Mouse (Mus musculus): ENCODE measurements around the gene Cuedc2.
A peak's percentile ranks its signal among the peaks of the same experiment; 100 is the strongest.

Cuedc2 gene

DNA sequence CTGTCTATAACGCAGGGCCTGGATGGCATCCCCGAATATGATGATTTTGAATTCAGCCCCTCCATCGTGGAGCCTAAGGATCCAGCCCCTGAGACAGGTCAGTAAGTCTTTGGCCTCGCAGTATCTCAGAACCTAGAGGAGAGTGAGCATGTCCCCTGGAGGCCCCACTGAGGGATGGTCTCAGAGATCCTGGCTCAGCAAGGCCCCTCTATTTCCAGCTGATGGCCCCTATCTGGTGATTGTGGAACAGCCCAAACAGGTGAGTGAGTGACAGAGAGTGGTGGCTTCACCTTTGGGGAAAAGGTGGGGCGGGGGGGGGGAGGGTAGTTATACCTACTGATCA is 32.3 kb downstream of the Cuedc2 start:
- DNase-seq = no peak

DNA sequence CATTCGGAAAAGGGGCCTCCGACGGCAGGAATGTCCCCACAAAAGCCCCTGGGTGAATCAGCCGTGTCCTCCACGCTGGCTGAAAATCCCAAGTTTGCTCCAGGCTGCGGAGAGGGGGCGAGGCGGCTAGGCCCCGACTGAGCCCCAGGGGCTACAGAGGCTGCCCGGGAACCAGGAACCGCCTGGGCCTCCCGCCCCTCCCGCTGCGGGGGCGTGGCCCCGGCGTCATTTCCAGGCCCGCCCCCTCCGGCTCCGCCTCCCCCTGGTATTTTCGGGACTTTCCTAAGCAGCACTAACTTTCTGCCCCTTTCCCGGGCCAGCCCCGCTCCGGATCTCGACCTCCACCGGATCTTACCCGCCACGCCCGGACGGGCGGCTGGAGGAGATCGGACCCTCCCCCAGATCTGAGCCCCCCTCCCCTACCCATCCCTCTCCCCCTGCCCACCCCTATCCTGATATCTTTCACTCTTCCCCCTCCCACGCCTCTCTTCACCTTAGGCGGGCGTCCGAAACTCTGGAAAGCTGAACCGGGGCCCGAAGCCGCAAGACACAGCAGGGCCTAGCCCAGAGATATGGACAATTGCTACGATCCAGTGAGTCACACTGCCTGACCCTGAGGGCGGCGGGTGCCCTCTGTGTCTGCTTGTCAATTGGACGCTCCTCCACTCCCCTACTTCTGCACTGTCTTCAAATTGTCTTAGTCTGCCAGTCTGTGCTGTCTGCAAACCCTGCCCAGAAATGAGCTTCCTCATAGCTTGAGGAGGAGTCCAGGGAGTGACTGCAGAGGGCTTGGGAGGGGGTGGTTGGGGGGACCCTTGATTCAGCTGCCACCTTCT is 32.9 kb downstream of the Cuedc2 start:
- DNase-seq = peak; percentile 69

DNA sequence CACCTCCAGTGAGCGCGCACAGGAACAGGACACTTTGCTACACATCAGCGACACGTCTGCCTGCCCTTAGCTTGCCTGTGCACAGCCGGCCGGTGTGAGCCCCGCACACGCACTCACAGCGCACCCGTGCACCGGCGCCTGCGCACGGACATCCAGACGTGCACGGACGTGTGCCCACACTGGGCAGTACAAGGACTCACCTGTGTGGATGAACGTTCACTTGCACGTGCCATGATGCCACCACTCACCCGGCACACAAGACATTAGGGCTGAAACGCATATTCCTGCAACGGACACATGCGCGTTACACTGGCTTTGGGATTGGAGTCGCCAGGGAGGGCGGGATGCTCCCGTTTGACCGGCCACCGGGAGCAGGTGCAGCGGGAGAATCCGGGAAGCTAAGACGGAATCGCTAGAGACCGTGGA is 33.6 kb downstream of the Cuedc2 start:
- DNase-seq = no peak

DNA sequence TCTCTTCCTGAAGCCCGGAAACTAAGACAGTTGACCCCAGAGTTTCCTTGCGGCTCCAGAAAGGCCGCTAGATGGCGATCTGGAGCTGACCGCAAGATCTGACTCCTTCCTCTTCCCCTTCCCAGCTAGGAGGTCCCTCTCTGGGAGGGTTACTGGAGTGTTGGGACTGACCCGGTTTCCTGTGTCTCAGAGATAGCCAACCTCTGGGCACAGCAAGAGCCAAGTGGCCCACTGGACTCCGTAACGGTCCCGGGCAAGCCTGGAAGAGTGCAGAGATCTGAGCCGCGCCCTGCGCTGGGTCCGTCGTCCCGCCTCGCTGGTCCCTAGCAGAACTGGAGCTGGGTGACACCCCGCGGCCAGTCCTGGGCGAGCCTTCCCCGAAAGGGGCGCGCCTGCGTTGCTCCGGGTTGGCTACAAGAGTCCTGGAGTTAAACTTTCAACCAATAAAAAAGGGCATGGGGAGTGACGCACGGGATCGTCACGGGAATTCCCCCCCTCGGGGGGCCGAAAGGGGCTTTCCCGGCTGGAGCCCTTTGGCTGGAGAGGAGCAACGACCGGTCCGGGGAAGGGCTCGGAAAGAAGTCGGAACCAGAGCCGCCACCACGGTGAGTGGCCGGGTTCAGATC is 34.2 kb downstream of the Cuedc2 start, which contains the start of gene Nfkb2:
TSS of gene Nfkb2 (plus strand) at position 105 of the 626 bp plus-strand sequence.
- peak; percentile 77 for DNase-seq

DNA sequence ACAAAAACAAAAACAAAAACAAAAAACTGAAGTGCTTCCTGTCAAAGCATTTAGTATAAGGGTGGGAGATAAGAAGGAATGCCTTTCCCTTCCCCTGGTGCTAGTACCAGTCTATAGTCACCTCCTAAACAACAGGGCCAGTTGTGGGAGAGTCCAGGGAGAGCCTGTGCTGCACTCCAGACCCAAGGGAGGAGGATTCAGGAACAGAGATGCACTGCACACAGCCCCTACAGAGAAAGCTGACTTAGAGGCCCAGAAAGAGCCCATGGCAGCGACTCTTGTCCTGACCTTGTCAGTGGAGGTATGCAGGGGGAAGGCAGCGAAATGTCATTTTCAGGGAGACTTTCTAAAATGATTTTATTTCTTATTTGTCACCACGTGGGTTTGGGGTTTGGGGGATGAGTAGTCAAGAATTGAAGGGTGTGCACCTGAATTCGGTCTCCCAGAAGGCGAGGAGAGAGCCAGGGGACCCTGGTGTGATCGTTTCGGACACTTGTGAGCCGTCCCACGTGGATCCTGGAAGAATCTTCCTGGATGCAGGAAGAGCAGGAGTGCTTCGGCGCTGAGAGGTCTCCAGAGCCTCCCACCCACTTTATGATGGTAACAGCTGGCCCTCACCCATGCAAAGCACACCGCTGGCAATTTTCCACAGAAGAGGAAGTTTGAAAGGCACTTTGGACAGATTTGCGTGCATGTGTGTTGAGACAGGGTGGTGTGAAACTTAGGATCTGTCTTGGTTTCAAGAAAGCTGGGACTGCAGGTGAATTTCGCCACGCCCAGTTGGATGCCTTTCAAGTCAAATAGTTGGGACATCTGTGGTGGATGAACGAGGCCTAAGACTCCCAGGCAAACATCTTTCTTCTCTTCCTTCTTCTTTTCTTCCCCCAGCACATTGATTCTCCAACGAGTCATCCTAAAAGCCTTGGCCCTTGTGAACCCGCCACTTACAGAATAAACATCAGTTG is 35.0 kb downstream of the Cuedc2 start:
- DNase-seq = no peak

DNA sequence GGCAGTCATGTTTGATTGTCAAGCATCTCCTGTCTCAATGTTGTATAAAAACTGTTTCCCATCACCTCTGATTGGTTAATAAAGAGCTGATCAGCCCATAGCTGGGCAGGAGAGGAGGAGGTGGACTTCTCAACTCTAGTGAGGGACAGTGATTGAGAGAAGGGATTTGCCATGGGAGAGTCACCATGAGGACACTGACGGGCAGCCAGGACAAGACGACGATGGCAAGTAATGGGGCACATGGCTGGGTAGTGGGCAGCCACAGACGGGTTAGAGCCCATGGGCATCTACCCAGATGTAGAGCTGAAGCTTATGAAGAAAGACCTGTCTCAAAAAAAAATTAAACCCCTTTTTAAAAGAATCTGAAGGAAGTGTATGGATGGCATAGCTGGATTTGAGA is 36.0 kb downstream of the Cuedc2 start:
- no peak for DNase-seq

DNA sequence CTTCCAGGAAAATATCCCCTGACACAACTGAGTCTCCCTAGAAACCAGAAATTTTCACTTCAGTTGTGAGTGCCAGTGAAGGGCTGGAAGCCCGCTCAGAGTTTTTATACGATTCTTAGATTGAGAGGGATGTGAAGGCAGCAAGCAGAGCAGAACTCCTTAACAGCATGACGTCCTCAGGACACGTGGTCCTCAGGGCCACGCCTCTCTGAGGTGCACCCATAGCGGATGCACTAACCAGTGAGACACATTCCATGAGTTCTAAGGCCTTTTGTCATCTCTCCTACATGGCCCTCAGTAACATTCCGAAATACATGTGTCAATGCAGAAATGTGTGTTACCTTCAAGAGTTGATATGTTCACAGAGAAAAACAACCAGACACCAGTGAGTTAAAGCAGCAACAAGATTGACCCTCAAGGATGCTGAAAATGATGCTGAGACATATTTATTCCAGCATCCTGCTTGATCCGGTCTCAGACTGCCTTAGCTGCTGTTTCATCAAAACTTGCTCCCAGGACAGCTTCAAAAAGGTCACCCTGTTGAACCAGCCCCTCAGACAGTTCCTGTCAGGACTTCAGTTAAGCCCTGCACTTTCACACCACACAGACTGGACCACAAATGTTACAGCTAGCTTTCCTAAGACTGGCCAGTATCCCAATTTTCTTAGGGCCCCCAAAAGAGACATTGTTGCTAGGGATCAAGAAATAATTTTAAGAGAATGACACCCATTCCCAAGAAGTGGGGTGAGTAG is 38.0 kb downstream of the Cuedc2 start:
- DNase-seq = no peak

DNA sequence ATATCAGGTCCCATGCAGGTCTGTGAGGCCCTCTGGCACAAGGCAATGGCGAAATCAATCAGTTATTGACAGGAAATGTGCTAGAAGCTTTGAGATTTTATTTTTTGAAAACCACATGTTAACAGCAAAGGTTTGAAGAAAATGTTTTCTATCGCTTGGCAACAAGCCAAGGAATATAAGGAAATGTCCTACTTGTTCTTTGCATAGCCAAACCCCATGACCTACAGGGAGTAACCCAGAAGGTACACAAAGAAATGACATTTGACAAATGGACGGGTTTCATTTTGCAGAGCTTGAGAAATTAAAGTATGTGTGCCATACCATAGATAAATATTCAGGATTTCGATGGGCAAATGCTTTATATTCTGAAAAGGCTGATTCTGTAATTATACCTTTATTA is 41.6 kb downstream of the Cuedc2 start:
- DNase-seq = no peak

DNA sequence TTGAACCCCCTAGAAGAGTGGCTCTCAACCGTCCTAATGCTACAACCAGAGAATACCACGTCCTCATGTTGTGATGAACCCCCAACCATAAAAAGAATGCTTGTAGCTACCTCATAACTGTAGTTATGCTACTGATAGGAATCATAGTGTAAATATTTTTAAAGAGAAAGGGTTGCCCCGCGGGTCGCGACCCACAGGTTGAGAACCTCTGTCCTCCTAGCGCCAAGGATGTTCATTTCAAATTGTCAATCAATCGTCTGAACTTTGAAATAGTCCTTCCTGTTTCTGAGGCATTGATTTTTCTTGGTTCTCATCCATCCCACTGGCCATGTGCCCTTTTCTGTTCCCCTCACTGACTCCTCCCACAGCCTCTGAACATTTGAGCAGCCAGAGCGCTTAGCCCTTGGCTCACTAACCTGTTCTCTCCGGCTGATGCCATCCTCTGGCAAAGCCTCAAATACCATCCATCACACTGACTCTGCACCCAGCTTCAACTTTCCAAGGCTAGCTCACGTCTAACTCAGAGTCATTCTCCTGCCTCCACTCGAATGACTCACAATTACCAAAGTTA is 47.9 kb downstream of the Cuedc2 start:
- DNase-seq = no peak

DNA sequence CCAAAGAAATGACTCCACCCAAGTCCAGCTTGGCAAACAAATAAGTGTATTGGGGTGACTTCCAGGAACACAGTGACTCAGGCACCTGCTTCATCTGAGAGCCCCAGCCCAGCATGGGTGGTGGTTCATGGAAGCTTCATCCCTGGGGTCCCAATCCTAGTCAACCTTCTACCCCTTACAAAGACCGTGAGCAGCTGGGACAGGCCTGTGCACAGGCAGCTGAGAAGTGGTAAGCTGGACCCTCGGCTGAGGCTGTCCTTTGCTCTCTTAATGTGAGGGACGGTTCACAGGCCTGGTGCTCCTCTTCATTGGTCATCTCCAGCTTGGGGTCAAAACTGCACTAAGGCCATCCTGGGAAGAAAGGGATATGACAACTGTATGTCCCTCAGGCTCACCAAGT is 50.9 kb downstream of the Cuedc2 start:
- DNase-seq = no peak

DNA sequence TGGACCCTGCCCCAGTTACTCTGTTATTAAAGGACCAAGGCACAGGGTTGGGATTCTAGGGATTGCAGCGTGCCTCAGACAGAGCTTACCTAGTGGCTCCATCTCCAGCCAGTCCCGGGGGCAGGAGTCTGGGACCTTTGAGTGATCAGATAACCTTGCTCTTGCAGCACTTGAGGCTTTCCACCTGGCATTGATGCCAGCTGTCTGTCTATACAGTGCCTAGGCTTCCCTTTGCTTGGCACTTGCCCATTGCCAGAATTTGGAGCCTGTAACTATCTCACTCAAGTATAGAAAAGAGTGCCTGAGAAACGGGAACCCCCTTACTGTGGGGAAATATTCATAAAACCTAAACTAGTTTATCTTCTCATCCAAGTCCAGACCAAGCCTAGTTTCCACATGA is 51.6 kb downstream of the Cuedc2 start:
- DNase-seq = no peak

DNA sequence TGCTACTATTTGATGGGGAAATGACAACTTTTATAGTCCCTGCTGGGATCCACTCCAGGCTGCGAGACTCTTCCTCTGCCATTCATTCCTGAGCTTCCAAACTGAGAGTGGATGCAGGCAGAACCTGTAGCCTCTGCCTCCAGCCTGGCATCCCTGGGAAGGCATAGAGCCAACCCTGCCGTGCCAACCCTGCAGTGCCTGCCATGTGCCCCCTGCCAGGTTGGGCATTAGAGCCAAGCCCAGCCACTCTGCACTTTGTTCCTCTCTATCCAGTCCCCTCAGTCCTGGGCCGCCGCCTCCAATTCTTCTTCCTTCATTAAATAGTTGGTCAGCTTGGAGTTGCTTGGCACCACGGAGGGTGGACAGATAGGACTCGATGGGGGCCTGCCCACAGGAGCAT is 52.5 kb downstream of the Cuedc2 start:
- no peak for DNase-seq

DNA sequence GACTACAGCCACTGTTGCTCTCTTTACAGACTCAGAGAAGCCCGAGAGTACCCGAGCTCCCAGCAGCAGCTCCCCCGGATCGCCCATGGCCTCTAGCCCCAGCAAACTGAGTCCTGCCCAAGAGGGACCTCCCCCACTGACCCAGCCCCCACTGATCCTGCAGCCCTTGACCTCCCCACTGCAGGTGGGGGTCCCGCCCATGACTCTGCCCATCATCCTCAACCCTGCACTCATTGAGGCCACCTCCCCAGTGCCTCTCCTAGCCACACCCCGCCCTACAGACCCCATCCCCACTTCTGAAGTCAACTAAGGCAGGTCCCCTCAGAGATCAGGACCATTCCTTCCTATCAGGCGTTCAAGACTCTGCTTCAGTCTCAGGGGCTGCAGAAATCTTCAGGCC is 52.9 kb downstream of the Cuedc2 start:
- no peak for DNase-seq

DNA sequence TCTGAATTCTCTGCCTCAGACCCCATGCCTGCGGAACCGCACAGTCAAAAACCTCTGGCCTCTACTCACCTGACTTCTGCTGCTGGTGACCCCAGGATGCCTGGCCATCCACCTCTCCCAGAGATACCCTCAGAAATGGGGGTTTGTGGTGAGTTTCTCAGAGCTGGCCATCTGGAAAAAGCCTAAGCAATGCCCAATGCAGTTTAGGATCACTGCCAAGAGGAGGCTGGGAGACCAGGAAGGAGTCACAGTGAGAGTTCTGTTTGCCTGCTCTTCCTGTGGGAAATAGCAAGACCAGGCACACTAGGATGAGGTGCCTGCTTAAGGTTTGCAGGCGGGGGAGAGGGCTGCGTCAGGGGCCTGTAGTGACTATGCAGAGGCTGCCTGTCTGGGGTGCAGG is 53.8 kb downstream of the Cuedc2 start:
- DNase-seq = no peak

DNA sequence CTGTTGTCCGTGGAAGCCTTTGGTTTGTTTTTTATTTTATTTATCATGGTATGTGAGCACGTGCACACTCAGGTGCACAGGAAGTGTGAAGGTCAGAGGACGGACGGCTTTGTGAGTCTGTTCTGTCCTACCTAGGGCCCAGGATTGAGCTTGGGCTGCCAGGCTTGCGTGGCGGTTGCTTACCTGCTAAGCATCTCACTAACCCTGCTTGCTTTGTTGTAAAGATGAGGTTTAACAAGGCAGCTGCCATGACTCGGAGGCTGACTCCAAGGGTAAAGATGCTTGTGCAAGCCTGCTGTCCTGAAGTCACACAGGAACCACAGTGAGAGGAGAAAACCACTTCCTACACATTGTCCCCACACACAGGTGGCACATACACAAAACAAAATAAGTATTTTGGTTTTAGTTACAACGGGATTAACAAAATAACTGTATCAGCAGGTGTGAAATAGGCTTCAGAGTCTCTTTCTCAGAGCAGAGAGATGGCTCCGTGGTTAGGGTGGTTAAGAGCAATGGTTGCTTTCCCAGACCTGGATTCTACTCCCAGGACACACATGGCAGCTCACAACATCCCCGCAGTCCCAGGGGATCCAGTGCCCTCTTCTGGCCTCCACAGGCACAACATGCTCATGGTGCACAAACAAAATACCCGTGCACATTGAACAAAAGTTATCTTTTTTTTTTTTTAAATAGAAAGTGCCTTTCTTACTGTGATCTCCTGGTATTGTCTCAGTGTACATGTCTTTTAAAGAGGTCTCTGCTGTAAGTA is 56.2 kb downstream of the Cuedc2 start:
- DNase-seq = no peak
